Mouse (Mus musculus) embryonic facial prominence, embryonic 14.5 days (tissue): ENCODE measurements around the gene Scfd2. TPM values are rescaled to one million over a fixed set of nuclear protein-coding genes. Genes with fewer than 3 reads are reported as not detected.

Experiments
- ATAC-seq: fragments of 200-750 bp; cut with Nextera tagmentation; 2 replicates; pipeline ENCODE4 v1.8.0; 2017; ENCODE audit warnings: low read depth, moderate number of reproducible peaks, moderate TSS enrichment
- DNase-seq: peaks from one replicate; pipeline ENCODE4 v3.0.0-alpha.2; 2015; ENCODE audit warnings: low spot score
- H3K27ac ChIP-seq: fragments of 300-500 bp; sonication (generic); replicated peaks from 2 replicates; pipeline ENCODE4 v1.5.1; 2014; ENCODE audit warnings: low read depth, mild to moderate bottlenecking, low read length, moderate library complexity
- H3K27me3 ChIP-seq: fragments of 300-500 bp; sonication (generic); replicated peaks from 2 replicates; pipeline ENCODE4 v1.6.1; 2014; ENCODE audit warnings: low read length; ENCODE audit not compliant: control insufficient read depth, insufficient read depth
- H3K36me3 ChIP-seq: fragments of 300-500 bp; sonication (generic); 2 replicates; pipeline ENCODE4 v1.6.1; 2014; ENCODE audit warnings: low read length, mixed read lengths; ENCODE audit not compliant: control insufficient read depth, insufficient read depth
- H3K4me1 ChIP-seq: fragments of 300-500 bp; sonication (generic); 2 replicates; pipeline ENCODE4 v1.6.1; 2014; ENCODE audit warnings: antibody characterized with exemption, low read length; ENCODE audit not compliant: control insufficient read depth, insufficient read depth
- H3K4me2 ChIP-seq: fragments of 300-500 bp; sonication (generic); 2 replicates; pipeline ENCODE4 v1.6.1; 2014; ENCODE audit warnings: low read depth, mild to moderate bottlenecking, low read length, moderate library complexity, mixed read lengths
- H3K4me3 ChIP-seq: fragments of 300-500 bp; sonication (generic); 2 replicates; pipeline ENCODE4 v1.5.1; 2014; ENCODE audit warnings: low read depth, mild to moderate bottlenecking, low read length
- H3K9ac ChIP-seq: fragments of 300-500 bp; sonication (generic); 2 replicates; pipeline ENCODE4 v1.6.1; 2014; ENCODE audit warnings: low read depth, mild to moderate bottlenecking, low read length, moderate library complexity, mixed read lengths
- H3K9me3 ChIP-seq: fragments of 300-500 bp; sonication (generic); 2 replicates; pipeline ENCODE4 v1.6.1; 2016; ENCODE audit warnings: low read length; ENCODE audit not compliant: control insufficient read depth
- WGBS: fragments of 180-500 bp; shearing (Covaris S2); extraction: QIAGEN DNeasy Blood & Tissue Kit; methylation state at CpG from one replicate; pipeline ENCODE4 v1.1.7; 2014; 5-methylcytosine and 5-hydroxymethylcytosine counted together
- polyA plus RNA-seq: library from polyadenylated mRNA; unstranded; fragments of >200 nt; fragmentation: Nextera tagmentation; extraction: Ambion mirVana; gene quantifications from 2 replicates; pipeline ENCODE4 v1.2.1, GENCODE M21; 2014

The Scfd2 gene
- polyA plus RNA-seq, 1 experiment from 2014 or later: 21.3 TPM

GRCm38 (mm10) chr5:74343045-74343444 lies 188.5 kb downstream of the Scfd2 start:
- Histone ChIP-seq H3K4me1 (peaks cover 2% of the 10 kb centered on the region; the same call in 1 of the 2 replicates), H3K36me3 (no peaks in the 10 kb centered on the region), H3K27ac (0 out of 2 replicates have a peak overlapping the region, but pooled peaks have one; percentile 3), H3K9me3 (no peaks in the 10 kb centered on the region), H3K9ac (no peak overlapping the region), H3K4me2 (no peak overlapping the region), H3K4me3 (no peak overlapping the region), H3K27me3 (no peaks in the 10 kb centered on the region)
- peak; percentile 64 for DNase-seq
- WGBS: 53% methylated on average over 2 of the region's 2 CpGs
- no peak; the same call in 1 of the 2 replicates for ATAC-seq

- DNase-seq (no peak), ATAC-seq (no peak)
- H3K4me1 ChIP-seq: peaks cover 5% of the 10 kb centered on the region; the same call in 1 of the 2 replicates
- no peaks in the 10 kb centered on the region for H3K36me3 ChIP-seq
- no peak overlapping the region for H3K4me3 ChIP-seq
- no peaks in the 10 kb centered on the region for H3K9me3 ChIP-seq
- no peak overlapping the region for H3K9ac ChIP-seq
- peak overlapping the region; percentile 65 for H3K27ac ChIP-seq
- H3K4me2 ChIP-seq: no peak overlapping the region
- no peaks in the 10 kb centered on the region for H3K27me3 ChIP-seq
These were observed 189.0 kb downstream of the Scfd2 start for GRCm38 (mm10) chr5:74342557-74342956.

GRCm38 (mm10) chr5:74337491-74337890 lies 194.1 kb downstream of the Scfd2 start:
- H3K4me3 ChIP-seq: no peak overlapping the region
- no peak for ATAC-seq
- H3K36me3 ChIP-seq: no peaks in the 10 kb centered on the region
- DNase-seq: no peak
- peaks cover 32% of the 10 kb centered on the region for H3K4me1 ChIP-seq
- no peaks in the 10 kb centered on the region for H3K9me3 ChIP-seq
- no peak overlapping the region for H3K27ac ChIP-seq
- H3K9ac ChIP-seq: no peak overlapping the region
- 93% methylated on average over 3 of the region's 3 CpGs for WGBS
- H3K4me2 ChIP-seq: no peak overlapping the region
- H3K27me3 ChIP-seq: no peaks in the 10 kb centered on the region

- H3K4me3 ChIP-seq: no peak overlapping the region
- peak; percentile 62 for DNase-seq
- ATAC-seq: peak; percentile 57; the same call in 1 of the 2 replicates
- no peak overlapping the region for H3K4me2 ChIP-seq
- H3K27ac ChIP-seq: 0 out of 2 replicates have a peak overlapping the region, but pooled peaks have one; percentile 8
- H3K9ac ChIP-seq: no peak overlapping the region
- H3K36me3 ChIP-seq: no peaks in the 10 kb centered on the region
- H3K9me3 ChIP-seq: no peaks in the 10 kb centered on the region
- H3K4me1 ChIP-seq: peaks cover 32% of the 10 kb centered on the region
- no peaks in the 10 kb centered on the region for H3K27me3 ChIP-seq
- WGBS: 57% methylated on average over 12 of the region's 12 CpGs
These were observed 194.8 kb downstream of the Scfd2 start for GRCm38 (mm10) chr5:74336780-74337179.

GRCm38 (mm10) chr5:74333258-74333657 lies 198.3 kb downstream of the Scfd2 start:
- Histone ChIP-seq H3K4me3 (no peak overlapping the region), H3K9me3 (no peaks in the 10 kb centered on the region), H3K9ac (no peak overlapping the region), H3K36me3 (no peaks in the 10 kb centered on the region), H3K4me2 (no peak overlapping the region), H3K27me3 (no peaks in the 10 kb centered on the region), H3K27ac (peak overlapping the region; percentile 78), H3K4me1 (peaks cover 39% of the 10 kb centered on the region)
- ATAC-seq (peak; percentile 35; the same call in 1 of the 2 replicates), DNase-seq (peak; percentile 59)
- WGBS: 32% methylated on average over 3 of the region's 3 CpGs

GRCm38 (mm10) chr5:74326228-74326627 lies 205.3 kb downstream of the Scfd2 start:
- peaks cover 8% of the 10 kb centered on the region; the same call in 1 of the 2 replicates for H3K4me1 ChIP-seq
- no peaks in the 10 kb centered on the region for H3K36me3 ChIP-seq
- no peaks in the 10 kb centered on the region for H3K9me3 ChIP-seq
- 95% methylated on average over 6 of the region's 6 CpGs for WGBS
- H3K4me3 ChIP-seq: no peak overlapping the region
- H3K27me3 ChIP-seq: no peaks in the 10 kb centered on the region
- H3K9ac ChIP-seq: no peak overlapping the region
- ATAC-seq (no peak), DNase-seq (no peak)
- H3K4me2 ChIP-seq: no peak overlapping the region
- no peak overlapping the region for H3K27ac ChIP-seq

GRCm38 (mm10) chr5:74321010-74321746 lies 210.4 kb downstream of the Scfd2 start:
- Histone ChIP-seq H3K4me3 (no peak overlapping the region), H3K9me3 (no peaks in the 10 kb centered on the region), H3K36me3 (no peaks in the 10 kb centered on the region), H3K4me2 (no peak overlapping the region), H3K27me3 (no peaks in the 10 kb centered on the region), H3K4me1 (no peaks in the 10 kb centered on the region), H3K27ac (no peak overlapping the region), H3K9ac (no peak overlapping the region)
- ATAC-seq (no peak), DNase-seq (no peak)
- 66% methylated on average over 10 of the region's 10 CpGs for WGBS

GRCm38 (mm10) chr5:74319551-74319950 lies 212.0 kb downstream of the Scfd2 start:
- Histone ChIP-seq H3K9ac (no peak overlapping the region), H3K9me3 (no peaks in the 10 kb centered on the region), H3K4me1 (0 out of 2 replicates have a peak, but pooled peaks cover 4% of the 10 kb centered on the region), H3K4me3 (no peak overlapping the region), H3K36me3 (no peaks in the 10 kb centered on the region), H3K27ac (no peak overlapping the region), H3K4me2 (no peak overlapping the region), H3K27me3 (no peaks in the 10 kb centered on the region)
- DNase-seq (no peak), ATAC-seq (no peak)
- WGBS: 71% methylated on average over 2 of the region's 2 CpGs

GRCm38 (mm10) chr5:74317174-74317573 lies 214.4 kb downstream of the Scfd2 start:
- Histone ChIP-seq H3K9me3 (no peaks in the 10 kb centered on the region), H3K4me2 (no peak overlapping the region), H3K9ac (no peak overlapping the region), H3K27me3 (no peaks in the 10 kb centered on the region), H3K4me3 (no peak overlapping the region), H3K27ac (no peak overlapping the region), H3K36me3 (no peaks in the 10 kb centered on the region), H3K4me1 (peaks cover 4% of the 10 kb centered on the region; the same call in 1 of the 2 replicates)
- WGBS: 88% methylated on average over 3 of the region's 3 CpGs
- DNase-seq (no peak), ATAC-seq (no peak)
